Mouse (Mus musculus) kidney, embryonic 14.5 days (tissue): ENCODE results near the gene Olfr224. TPM values are rescaled to one million over a fixed set of nuclear protein-coding genes. Genes with fewer than 3 reads are reported as not detected.
"Not testable (repeated sequence)": the region's sequence is repeated elsewhere in the genome, so short reads cannot be mapped to it uniquely, and the experiment has no call there.

Experiments used
- ATAC-seq: fragments of 200-750 bp; cut with Nextera tagmentation; 2 replicates; pipeline ENCODE4 v1.8.0; 2017; ENCODE audit warnings: moderate number of reproducible peaks, mild to moderate bottlenecking, moderate TSS enrichment, moderate library complexity; ENCODE audit not compliant: low FRiP score, low TSS enrichment
- H3K27ac ChIP-seq: fragments of 300-500 bp; sonication (generic); 2 replicates; pipeline ENCODE4 v1.5.1; 2014; ENCODE audit warnings: low read depth, mild to moderate bottlenecking, low read length, moderate library complexity, mixed read lengths
- H3K27me3 ChIP-seq: fragments of 300-500 bp; sonication (generic); 2 replicates; pipeline ENCODE4 v1.6.1; 2014; ENCODE audit warnings: mild to moderate bottlenecking, low read length; ENCODE audit not compliant: control insufficient read depth, insufficient read depth
- H3K36me3 ChIP-seq: fragments of 300-500 bp; sonication (generic); 2 replicates; pipeline ENCODE4 v1.6.1; 2014; ENCODE audit warnings: low read length, mixed read lengths; ENCODE audit not compliant: control insufficient read depth, insufficient read depth
- H3K4me1 ChIP-seq: fragments of 300-500 bp; sonication (generic); 2 replicates; pipeline ENCODE4 v1.6.1; 2014; ENCODE audit warnings: low read length, mixed read lengths; ENCODE audit not compliant: control insufficient read depth, insufficient read depth
- H3K4me2 ChIP-seq: fragments of 300-500 bp; sonication (generic); replicated peaks from 2 replicates; pipeline ENCODE4 v1.6.1; 2014; ENCODE audit warnings: low read depth, mild to moderate bottlenecking, low read length
- H3K4me3 ChIP-seq: fragments of 300-500 bp; sonication (generic); 2 replicates; pipeline ENCODE4 v1.5.1; 2014; ENCODE audit warnings: mild to moderate bottlenecking, low read length
- H3K9ac ChIP-seq: fragments of 300-500 bp; sonication (generic); 2 replicates; pipeline ENCODE4 v1.6.1; 2014; ENCODE audit warnings: low read depth, mild to moderate bottlenecking, low read length, moderate library complexity
- H3K9me3 ChIP-seq: fragments of 300-500 bp; sonication (generic); 2 replicates; pipeline ENCODE4 v1.6.1; 2016; ENCODE audit warnings: low read length; ENCODE audit not compliant: control insufficient read depth
- WGBS: fragments of 180-500 bp; shearing (Covaris S2); extraction: QIAGEN DNeasy Blood & Tissue Kit; methylation state at CpG from one replicate; pipeline ENCODE4 v1.1.7; 2014; 5-methylcytosine and 5-hydroxymethylcytosine counted together
- polyA plus RNA-seq: library from polyadenylated mRNA; unstranded; fragments of >200 nt; fragmentation: Nextera tagmentation; extraction: Ambion mirVana; gene quantifications from 2 replicates; pipeline ENCODE4 v1.2.1, GENCODE M21; 2014

Gene Olfr224
- polyA plus RNA-seq, 1 experiment from 2014 or later, result not detected

GRCm38 (mm10) chr11:58555536-58555935 is 14.8 kb downstream of the Olfr224 start, which contains the start of gene Olfr328:
Olfr328 (minus strand) TSS chr11:58555636.
- Histone ChIP-seq H3K4me3 (no peak within 1 kb of the TSS), H3K27ac (no peak within 1 kb of the TSS), H3K4me2 (no peak within 1 kb of the TSS), H3K36me3 (no peaks in the 10 kb centered on the region), H3K9me3 (no peaks in the 10 kb centered on the region), H3K9ac (no peak within 1 kb of the TSS), H3K4me1 (no peaks in the 10 kb centered on the region), H3K27me3 (no peaks in the 10 kb centered on the region; the same call in 1 of the 2 replicates)
- WGBS, result 95% methylated on average over 1 of the region's 1 CpGs
- ATAC-seq, result no peak

- no peaks in the 10 kb centered on the region for H3K9me3 ChIP-seq
- H3K36me3 ChIP-seq, result no peaks in the 10 kb centered on the region
- H3K4me3 ChIP-seq, result no peak within 1 kb of the TSS
- no peak for ATAC-seq
- no peak within 1 kb of the TSS for H3K4me2 ChIP-seq
- H3K27ac ChIP-seq, result no peak within 1 kb of the TSS
- H3K9ac ChIP-seq, result no peak within 1 kb of the TSS
- 82% methylated on average over 5 of the region's 5 CpGs for WGBS
- H3K27me3 ChIP-seq, result no peaks in the 10 kb centered on the region
- no peaks in the 10 kb centered on the region for H3K4me1 ChIP-seq
These were observed 24.0 kb downstream of the Olfr224 start, which contains the start of gene Olfr329-ps for GRCm38 (mm10) chr11:58546322-58546721. Olfr329-ps (minus strand) TSS chr11:58546422.

GRCm38 (mm10) chr11:58534736-58535135 is 35.6 kb downstream of the Olfr224 start, which contains the start of gene Olfr330:
Olfr330 (minus strand) TSS chr11:58534836.
- ATAC-seq, H3K4me2 ChIP-seq, H3K4me1 ChIP-seq, H3K9me3 ChIP-seq, H3K27me3 ChIP-seq, H3K9ac ChIP-seq, H3K36me3 ChIP-seq, H3K27ac ChIP-seq, H3K4me3 ChIP-seq: not testable (repeated sequence)

- not testable (repeated sequence) for H3K36me3 ChIP-seq, H3K27ac ChIP-seq, H3K4me3 ChIP-seq, ATAC-seq, H3K9ac ChIP-seq, H3K9me3 ChIP-seq, H3K27me3 ChIP-seq, H3K4me1 ChIP-seq, H3K4me2 ChIP-seq
- 89% methylated on average over 6 of the region's 9 CpGs for WGBS
These were observed 50.6 kb downstream of the Olfr224 start for GRCm38 (mm10) chr11:58519756-58520155.

DNA sequence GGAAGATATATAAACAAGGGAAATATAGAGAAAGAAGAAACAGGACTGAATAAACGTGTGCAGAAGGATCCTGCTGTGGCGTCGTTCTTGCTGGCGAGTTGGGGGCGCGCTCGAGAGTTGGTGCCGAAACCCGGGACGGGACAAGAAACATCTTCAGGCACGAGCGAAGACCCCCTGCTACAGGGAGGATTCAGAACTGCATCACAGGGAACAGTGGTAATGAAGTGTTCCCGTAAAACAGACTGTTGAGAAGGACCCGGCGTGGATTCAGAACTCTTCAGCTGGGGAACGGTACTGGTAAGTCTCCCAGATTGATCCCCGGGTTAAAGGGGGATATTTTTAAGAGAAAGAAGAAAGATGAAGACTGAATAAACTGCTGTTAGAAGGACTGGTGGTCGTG is 51.4 kb downstream of the Olfr224 start:
- not testable (repeated sequence) for H3K4me3 ChIP-seq, H3K27me3 ChIP-seq, H3K27ac ChIP-seq, H3K9me3 ChIP-seq, H3K9ac ChIP-seq, H3K36me3 ChIP-seq, H3K4me2 ChIP-seq, ATAC-seq, H3K4me1 ChIP-seq
- WGBS, result 95% methylated on average over 18 of the region's 18 CpGs

Other genes with a start within 250 kb of the Olfr224 start
- gene Zfp672, start 240.2 kb downstream of the Olfr224 start, polyA plus RNA-seq, result 34.4 and 34.5 TPM in 2 replicates
- gene Sh3bp5l, start 239.8 kb downstream of the Olfr224 start, polyA plus RNA-seq, result 17.0 and 27.5 TPM in 2 replicates
- not detected in 2 replicates for gene Lypd8, start 191.5 kb downstream of the Olfr224 start, polyA plus RNA-seq
- 0.36 TPM in 1 of 2 replicates, not detected in the other for gene 1810065E05Rik, start 149.4 kb downstream of the Olfr224 start, polyA plus RNA-seq
- gene Gm12253, start 138.0 kb downstream of the Olfr224 start, polyA plus RNA-seq, result not detected in 2 replicates
- not detected in 2 replicates for gene Lypd9, start 117.6 kb downstream of the Olfr224 start, polyA plus RNA-seq
- gene Olfr30, start 108.3 kb downstream of the Olfr224 start, polyA plus RNA-seq, result not detected in 2 replicates
- 0.11 TPM in 1 of 2 replicates, not detected in the other for gene Olfr332, start 78.0 kb downstream of the Olfr224 start, polyA plus RNA-seq
- not detected in 2 replicates for gene Olfr331, start 68.0 kb downstream of the Olfr224 start, polyA plus RNA-seq
- gene Olfr330, start 35.7 kb downstream of the Olfr224 start, polyA plus RNA-seq, result not detected in 2 replicates
- gene Olfr329-ps, start 24.1 kb downstream of the Olfr224 start, polyA plus RNA-seq, result not detected in 2 replicates
- gene Olfr328, start 14.9 kb downstream of the Olfr224 start, polyA plus RNA-seq, result 0.07 and 0.18 TPM in 2 replicates
- gene Olfr325, start 7.2 kb upstream of the Olfr224 start, polyA plus RNA-seq, result not detected in 2 replicates
- not detected in 2 replicates for gene Olfr324, start 24.6 kb upstream of the Olfr224 start, polyA plus RNA-seq
- not detected in 2 replicates for gene 2210407C18Rik, start 45.5 kb upstream of the Olfr224 start, polyA plus RNA-seq
- not detected in 2 replicates for gene Olfr323, start 59.9 kb upstream of the Olfr224 start, polyA plus RNA-seq
- not detected in 2 replicates for gene Trim58, start 69.9 kb upstream of the Olfr224 start, polyA plus RNA-seq
- gene Olfr322, start 88.2 kb upstream of the Olfr224 start, polyA plus RNA-seq, result 0.07 TPM in 1 of 2 replicates, not detected in the other
- gene Olfr320, start 110.5 kb upstream of the Olfr224 start, polyA plus RNA-seq, result not detected in 2 replicates
- not detected in 2 replicates for gene Olfr319, start 128.6 kb upstream of the Olfr224 start, polyA plus RNA-seq
- not detected in 2 replicates for gene Olfr318, start 153.5 kb upstream of the Olfr224 start, polyA plus RNA-seq
- not detected in 2 replicates for gene Olfr317, start 168.7 kb upstream of the Olfr224 start, polyA plus RNA-seq
- not detected in 2 replicates for gene Olfr316, start 182.2 kb upstream of the Olfr224 start, polyA plus RNA-seq
- not detected in 2 replicates for gene Olfr315, start 202.6 kb upstream of the Olfr224 start, polyA plus RNA-seq
- gene Olfr314, start 212.4 kb upstream of the Olfr224 start, polyA plus RNA-seq, result not detected in 2 replicates
- gene Fam183b, start 231.4 kb upstream of the Olfr224 start, polyA plus RNA-seq, result not detected in 2 replicates
- not detected in 2 replicates for gene Olfr313, start 244.4 kb upstream of the Olfr224 start, polyA plus RNA-seq